Mouse (Mus musculus) embryonic facial prominence, embryonic 11.5 days (tissue): ENCODE measurements around the gene Klhl8. TPM values are rescaled to one million over a fixed set of nuclear protein-coding genes. Genes with fewer than 3 reads are reported as not detected.

Source experiments
- ATAC-seq: fragments of 200-750 bp; cut with Nextera tagmentation; replicated peaks from 2 replicates; pipeline ENCODE4 v1.8.0; 2017; ENCODE audit warnings: low read depth; ENCODE audit not compliant: insufficient number of reproducible peaks, low FRiP score, low TSS enrichment
- DNase-seq: peaks from one replicate; pipeline ENCODE4 v3.0.0-alpha.2; 2015; ENCODE audit warnings: low spot score
- H3K27ac ChIP-seq: fragments of 300-500 bp; sonication (generic); replicated peaks from 2 replicates; pipeline ENCODE4 v1.5.1; 2014; ENCODE audit warnings: mild to moderate bottlenecking, low read depth, low read length, control low read depth
- H3K27me3 ChIP-seq: fragments of 300-500 bp; sonication (generic); 2 replicates; pipeline ENCODE4 v1.6.1; 2014; ENCODE audit warnings: mild to moderate bottlenecking, low read length, moderate library complexity, mixed read lengths; ENCODE audit not compliant: control insufficient read depth, insufficient read depth
- H3K36me3 ChIP-seq: fragments of 300-500 bp; sonication (generic); replicated peaks from 2 replicates; pipeline ENCODE4 v1.6.1; 2014; ENCODE audit warnings: low read depth, mild to moderate bottlenecking, low read length, moderate library complexity, mixed read lengths; ENCODE audit not compliant: control insufficient read depth, insufficient read depth
- H3K4me1 ChIP-seq: fragments of 300-500 bp; sonication (generic); 2 replicates; pipeline ENCODE4 v1.6.1; 2014; ENCODE audit warnings: low read length, mixed read lengths; ENCODE audit not compliant: control insufficient read depth, insufficient read depth
- H3K4me2 ChIP-seq: fragments of 300-500 bp; sonication (generic); 2 replicates; pipeline ENCODE4 v1.6.1; 2014; ENCODE audit warnings: low read depth, mild to moderate bottlenecking, control low read depth, low read length, moderate library complexity
- H3K4me3 ChIP-seq: fragments of 300-500 bp; sonication (generic); 2 replicates; pipeline ENCODE4 v1.5.1; 2014; ENCODE audit warnings: low read depth, low read length, control low read depth
- H3K9ac ChIP-seq: fragments of 300-500 bp; sonication (generic); replicated peaks from 2 replicates; pipeline ENCODE4 v1.6.1; 2014; ENCODE audit warnings: mild to moderate bottlenecking, control low read depth, low read length
- H3K9me3 ChIP-seq: fragments of 300-500 bp; sonication (generic); replicated peaks from 2 replicates; pipeline ENCODE4 v1.6.1; 2016; ENCODE audit warnings: mild to moderate bottlenecking, low read length, inconsistent platforms, mixed read lengths; ENCODE audit not compliant: control insufficient read depth
- WGBS: fragments of 180-500 bp; shearing (Covaris S2); extraction: QIAGEN DNeasy Blood & Tissue Kit; methylation state at CpG from one replicate; pipeline ENCODE4 v1.1.7; 2014; 5-methylcytosine and 5-hydroxymethylcytosine counted together
- polyA plus RNA-seq: library from polyadenylated mRNA; unstranded; fragments of >200 nt; fragmentation: Nextera tagmentation; extraction: Ambion mirVana; gene quantifications from 2 replicates; pipeline ENCODE4 v1.2.1, GENCODE M21; 2014

Klhl8 gene
- polyA plus RNA-seq, 1 experiment from 2014 or later = 14.4 TPM

GRCm38 (mm10) chr5:103854041-103854806 lies 56.8 kb downstream of the Klhl8 start:
- H3K36me3 ChIP-seq = no peaks in the 10 kb centered on the region
- H3K4me3 ChIP-seq = no peak overlapping the region
- no peak overlapping the region for H3K4me2 ChIP-seq
- H3K9me3 ChIP-seq = no peaks in the 10 kb centered on the region
- no peak for DNase-seq
- no peak overlapping the region for H3K27ac ChIP-seq
- 77% methylated on average over 17 of the region's 17 CpGs for WGBS
- no peaks in the 10 kb centered on the region for H3K27me3 ChIP-seq
- no peaks in the 10 kb centered on the region for H3K4me1 ChIP-seq
- no peak for ATAC-seq
- H3K9ac ChIP-seq = no peak overlapping the region

GRCm38 (mm10) chr5:103852756-103853549 lies 58.1 kb downstream of the Klhl8 start:
- 85% methylated on average over 4 of the region's 4 CpGs for WGBS
- no peak for ATAC-seq
- no peak overlapping the region for H3K9ac ChIP-seq

GRCm38 (mm10) chr5:103848546-103848945 lies 62.5 kb downstream of the Klhl8 start:
- DNase-seq (no peak), ATAC-seq (no peak)
- Histone ChIP-seq H3K4me3 (no peak overlapping the region), H3K27ac (no peak overlapping the region), H3K4me2 (no peak overlapping the region), H3K9me3 (no peaks in the 10 kb centered on the region), H3K36me3 (no peaks in the 10 kb centered on the region), H3K9ac (no peak overlapping the region), H3K4me1 (peaks cover 9% of the 10 kb centered on the region), H3K27me3 (no peaks in the 10 kb centered on the region)
- 90% methylated on average over 8 of the region's 8 CpGs for WGBS

More at GRCm38 (mm10) chr5:103852756-103853549, 58.1 kb downstream of the Klhl8 start:
- H3K9me3 ChIP-seq = no peaks in the 10 kb centered on the region
- no peak overlapping the region for H3K27ac ChIP-seq
- H3K36me3 ChIP-seq = no peaks in the 10 kb centered on the region
- no peak for DNase-seq
- H3K4me1 ChIP-seq = no peaks in the 10 kb centered on the region
- no peak overlapping the region for H3K4me3 ChIP-seq
- H3K4me2 ChIP-seq = no peak overlapping the region
- H3K27me3 ChIP-seq = no peaks in the 10 kb centered on the region

DNA sequence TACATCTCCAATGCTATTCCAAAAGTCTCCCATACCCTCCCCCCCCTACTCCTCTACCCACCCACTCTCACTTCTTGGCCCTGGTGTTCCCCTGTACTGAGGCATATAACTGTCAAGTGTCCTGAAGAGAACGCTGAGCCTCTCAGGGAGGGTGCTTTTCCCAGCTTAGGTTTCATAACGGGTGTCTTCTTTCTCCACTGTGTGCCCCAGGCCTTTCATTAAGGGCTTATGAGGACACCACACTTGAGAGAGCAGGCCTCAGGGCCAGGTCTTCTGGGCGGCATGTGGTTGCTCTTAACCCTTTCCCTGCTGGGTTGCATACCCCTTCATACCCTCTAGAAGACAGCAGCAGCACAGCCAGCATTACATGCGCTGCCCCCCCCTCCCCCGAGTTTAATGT lies 64.5 kb downstream of the Klhl8 start:
- H3K4me1 ChIP-seq = peaks cover 9% of the 10 kb centered on the region
- H3K27me3 ChIP-seq = no peaks in the 10 kb centered on the region
- no peaks in the 10 kb centered on the region for H3K9me3 ChIP-seq
- no peak overlapping the region for H3K9ac ChIP-seq
- no peak overlapping the region for H3K27ac ChIP-seq
- WGBS = 36% methylated on average over 5 of the region's 5 CpGs
- peak; percentile 58 for DNase-seq
- H3K4me2 ChIP-seq = no peak overlapping the region
- no peak overlapping the region for H3K4me3 ChIP-seq
- no peaks in the 10 kb centered on the region for H3K36me3 ChIP-seq
- ATAC-seq = peak; percentile 46; the same call in 1 of the 2 replicates

- Histone ChIP-seq H3K4me1 (peaks cover 9% of the 10 kb centered on the region), H3K9me3 (no peaks in the 10 kb centered on the region), H3K27ac (no peak overlapping the region), H3K4me3 (no peak overlapping the region), H3K36me3 (no peaks in the 10 kb centered on the region), H3K4me2 (no peak overlapping the region), H3K9ac (no peak overlapping the region), H3K27me3 (no peaks in the 10 kb centered on the region)
- ATAC-seq = peak; percentile 5; the same call in 1 of the 2 replicates
- 74% methylated on average over 10 of the region's 10 CpGs for WGBS
- DNase-seq = no peak
Observed at GRCm38 (mm10) chr5:103846154-103846551, 64.9 kb downstream of the Klhl8 start.

DNA sequence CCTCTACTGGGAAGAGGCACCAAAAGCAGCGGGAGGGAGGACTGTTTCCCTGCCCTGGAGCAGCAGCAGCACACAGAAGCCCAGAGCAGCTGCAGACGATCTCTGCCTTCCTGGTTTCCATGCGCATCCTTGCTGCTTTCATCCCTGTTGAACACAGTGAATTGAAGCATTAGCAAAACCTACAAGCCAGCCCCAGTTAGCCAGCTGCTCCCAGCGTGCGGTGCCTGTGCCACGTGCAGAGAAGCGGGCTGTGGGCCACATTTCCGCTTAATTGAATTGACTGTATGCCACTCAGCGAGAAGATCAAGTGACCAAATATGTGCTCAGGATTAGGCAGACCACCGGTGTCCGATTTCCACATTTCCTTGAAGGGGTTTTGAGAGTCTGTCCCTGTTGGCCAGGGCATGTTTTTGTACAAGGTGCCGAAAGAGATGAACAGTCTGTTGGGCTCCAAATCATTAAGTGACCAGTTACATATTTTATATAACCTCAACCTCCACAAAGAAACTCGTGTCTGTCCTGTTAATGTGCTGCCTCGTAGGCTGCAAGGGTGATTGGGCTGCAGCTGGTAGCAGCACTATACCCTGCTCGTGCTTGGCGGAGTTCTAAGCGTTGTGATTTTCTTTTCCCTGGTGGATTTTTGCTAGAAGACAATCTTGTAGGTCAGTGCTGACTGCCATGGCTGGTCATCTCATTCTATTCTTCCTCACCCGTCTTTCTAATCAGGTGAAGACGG lies 65.5 kb downstream of the Klhl8 start:
- ATAC-seq = peak; percentile 47
- Histone ChIP-seq H3K27me3 (no peaks in the 10 kb centered on the region), H3K27ac (no peak overlapping the region), H3K4me3 (no peak overlapping the region), H3K4me2 (no peak overlapping the region), H3K9me3 (no peaks in the 10 kb centered on the region), H3K4me1 (peaks cover 9% of the 10 kb centered on the region), H3K36me3 (no peaks in the 10 kb centered on the region), H3K9ac (peak overlapping the region; percentile 13; the same call in 1 of the 2 replicates)
- 40% methylated on average over 19 of the region's 19 CpGs for WGBS
- peak; percentile 79 for DNase-seq

DNA sequence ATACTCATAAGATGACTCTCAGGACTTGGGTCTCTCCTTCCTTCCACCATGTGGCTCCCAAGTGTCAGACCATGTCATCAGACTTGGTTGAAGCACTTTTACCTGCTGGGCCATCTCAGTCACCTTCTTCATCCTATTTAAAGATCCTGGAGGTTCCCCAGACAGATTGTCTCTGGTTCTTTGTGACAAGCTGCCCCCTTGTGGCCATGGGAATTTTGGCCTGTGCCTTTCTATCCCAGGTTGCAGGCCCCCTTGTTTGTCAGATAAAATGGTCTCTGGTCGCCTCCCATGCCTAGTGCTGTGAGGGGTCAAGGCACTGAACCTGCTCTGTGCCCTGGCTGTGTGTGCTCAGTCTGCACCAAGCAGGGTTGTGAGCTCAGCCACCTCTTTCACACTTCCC lies 67.1 kb downstream of the Klhl8 start:
- ATAC-seq = no peak

More for the DNA sequence above, 67.1 kb downstream of the Klhl8 start:
- H3K4me2 ChIP-seq = no peak overlapping the region
- 41% methylated on average over 1 of the region's 1 CpGs for WGBS
- H3K9me3 ChIP-seq = no peaks in the 10 kb centered on the region
- no peak overlapping the region for H3K9ac ChIP-seq
- H3K4me1 ChIP-seq = peaks cover 9% of the 10 kb centered on the region
- H3K4me3 ChIP-seq = no peak overlapping the region
- peak; percentile 68 for DNase-seq
- H3K27ac ChIP-seq = no peak overlapping the region
- H3K36me3 ChIP-seq = no peaks in the 10 kb centered on the region
- no peaks in the 10 kb centered on the region for H3K27me3 ChIP-seq
